Mouse (Mus musculus): ENCODE measurements around the gene Klre1. TPM values are rescaled to one million over a fixed set of nuclear protein-coding genes. Genes with fewer than 3 reads are reported as not detected.
A peak's percentile ranks its signal among the peaks of the same experiment; 100 is the strongest.

The Klre1 gene
- not detected for total RNA-seq (2021)
- long read RNA-seq, experiment 1, result 0 reads
- long read RNA-seq, experiment 2, result 0 reads

GRCm38 (mm10) chr6:129577605-129578004 lies at the start of gene Klre1:
Gene Klre1, plus strand, starts transcription at chr6:129577905.
- no peak for DNase-seq (ENCODE audit: low spot score in 2 of 2)

GRCm38 (mm10) chr6:129529605-129530004 lies 48.1 kb upstream of the Klre1 start:
- DNase-seq (ENCODE audit: low spot score in 2 of 2), result no peak

GRCm38 (mm10) chr6:129530261-129530660 lies 47.4 kb upstream of the Klre1 start:
- DNase-seq (ENCODE audit: low spot score in 2 of 2), result no peak

- peak; percentile 48 to 65 for DNase-seq (ENCODE audit: low spot score in 2 of 2)
Observed at GRCm38 (mm10) chr6:129532556-129532941, 45.2 kb upstream of the Klre1 start.

- DNase-seq (ENCODE audit: low spot score in 2 of 2), result peak; percentile 82 to 86
Observed at GRCm38 (mm10) chr6:129532942-129533860, 44.5 kb upstream of the Klre1 start, which contains the start of gene Gabarapl1. Gene Gabarapl1, plus strand, starts transcription at chr6:129533160.

- DNase-seq (ENCODE audit: low spot score in 2 of 2), result peak in 1 of 2 experiments; percentile 46
Observed at GRCm38 (mm10) chr6:129534057-129534456, 43.6 kb upstream of the Klre1 start.

- DNase-seq (ENCODE audit: low spot score in 2 of 2), result no peak
Observed at GRCm38 (mm10) chr6:129534627-129535190, 43.0 kb upstream of the Klre1 start.

GRCm38 (mm10) chr6:129535723-129536122 lies 42.0 kb upstream of the Klre1 start:
- DNase-seq (ENCODE audit: low spot score in 2 of 2), result no peak

GRCm38 (mm10) chr6:129538555-129538954 lies 39.1 kb upstream of the Klre1 start:
- DNase-seq (ENCODE audit: low spot score in 2 of 2), result no peak

- DNase-seq (ENCODE audit: low spot score in 2 of 2), result peak in 1 of 2 experiments; percentile 29
Observed at GRCm38 (mm10) chr6:129541931-129542330, 35.8 kb upstream of the Klre1 start.

- no peak for DNase-seq (ENCODE audit: low spot score in 2 of 2)
Observed at GRCm38 (mm10) chr6:129542540-129542939, 35.2 kb upstream of the Klre1 start.

GRCm38 (mm10) chr6:129543709-129544606 lies 33.7 kb upstream of the Klre1 start:
- peak; percentile 69 to 78 for DNase-seq (ENCODE audit: low spot score in 2 of 2)

GRCm38 (mm10) chr6:129547277-129547676 lies 30.4 kb upstream of the Klre1 start:
- no peak for DNase-seq (ENCODE audit: low spot score in 2 of 2)

GRCm38 (mm10) chr6:129548009-129548408 lies 29.7 kb upstream of the Klre1 start:
- DNase-seq (ENCODE audit: low spot score in 2 of 2), result no peak

- no peak for DNase-seq (ENCODE audit: low spot score in 2 of 2)
Observed at GRCm38 (mm10) chr6:129557298-129558023, 20.2 kb upstream of the Klre1 start.

GRCm38 (mm10) chr6:129558946-129559640 lies 18.6 kb upstream of the Klre1 start:
- DNase-seq (ENCODE audit: low spot score in 2 of 2), result peak; percentile 68 to 79

- DNase-seq (ENCODE audit: low spot score in 2 of 2), result no peak
Observed at GRCm38 (mm10) chr6:129559641-129560027, 18.1 kb upstream of the Klre1 start.

- no peak for DNase-seq (ENCODE audit: low spot score in 2 of 2)
Observed at GRCm38 (mm10) chr6:129565257-129565656, 12.4 kb upstream of the Klre1 start.

- DNase-seq (ENCODE audit: low spot score in 2 of 2), result no peak
Observed at GRCm38 (mm10) chr6:129575315-129575714, 2.4 kb upstream of the Klre1 start.

GRCm38 (mm10) chr6:129581274-129581673 lies 3.6 kb downstream of the Klre1 start:
- no peak for DNase-seq (ENCODE audit: low spot score in 2 of 2)
